Mouse (Mus musculus): ENCODE results near the gene Bcat1.
"Not testable (repeated sequence)": the region's sequence is repeated elsewhere in the genome, so short reads cannot be mapped to it uniquely, and the experiment has no call there.

The Bcat1 gene

DNA sequence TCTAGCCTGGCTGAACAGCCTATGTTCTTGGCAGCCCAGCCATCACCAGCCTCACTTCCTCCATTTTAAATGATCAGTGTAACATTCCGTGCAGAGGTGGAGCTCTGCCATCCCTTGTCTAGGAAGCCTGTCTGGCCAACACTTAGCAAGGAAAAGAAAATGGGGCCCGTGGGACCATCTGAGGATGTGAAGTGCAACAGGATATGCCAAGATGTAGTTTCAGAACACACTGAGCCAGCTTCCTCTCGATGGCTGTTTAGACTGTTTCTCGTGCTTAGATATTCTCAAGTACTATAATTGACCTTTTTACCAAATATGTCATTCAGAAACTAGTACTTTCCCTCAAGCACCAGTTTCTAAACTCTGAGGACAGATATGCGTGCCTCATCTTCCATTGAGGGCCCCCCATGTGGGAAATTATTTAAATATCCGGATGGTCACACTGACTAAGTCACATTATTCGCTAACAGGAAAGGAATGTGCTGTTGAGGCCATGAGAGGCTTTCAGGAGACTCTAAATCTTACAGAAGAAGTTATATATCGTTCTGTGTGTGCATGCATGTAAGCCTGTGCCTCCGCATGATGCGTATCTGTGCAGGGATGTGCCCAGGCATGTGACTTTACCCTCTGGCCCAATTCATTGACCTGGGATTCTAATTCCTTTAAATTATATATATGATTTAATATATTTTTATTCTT, 28.4 kb upstream of the Bcat1 start:
- H3K4me1 ChIP-seq (replicated peaks; ENCODE audit: low read depth, low read length) = peaks cover 46% of the 10 kb centered on the region
- H3K4me3 ChIP-seq (replicated peaks; ENCODE audit: low read length) = no peak overlapping the region
- no peaks in the 10 kb centered on the region for H3K36me3 ChIP-seq (ENCODE audit: insufficient read depth, low read length)
- no peaks in the 10 kb centered on the region for H3K9me3 ChIP-seq (ENCODE audit: low read length)
- H3K27me3 ChIP-seq (ENCODE audit: insufficient read depth, low read length) = no peaks in the 10 kb centered on the region
- TF ChIP-seq NANOG (IDR thresholded peaks at IDR 0.05; ENCODE audit: borderline replicate concordance, low read length) = no peak
- no peak for TF ChIP-seq CTCF (conservative IDR thresholded peaks at IDR 0.05; ENCODE audit: low read length)
- no peak for TF ChIP-seq POU5F1 (IDR thresholded peaks at IDR 0.05; ENCODE audit: borderline replicate concordance, low read length)

DNA sequence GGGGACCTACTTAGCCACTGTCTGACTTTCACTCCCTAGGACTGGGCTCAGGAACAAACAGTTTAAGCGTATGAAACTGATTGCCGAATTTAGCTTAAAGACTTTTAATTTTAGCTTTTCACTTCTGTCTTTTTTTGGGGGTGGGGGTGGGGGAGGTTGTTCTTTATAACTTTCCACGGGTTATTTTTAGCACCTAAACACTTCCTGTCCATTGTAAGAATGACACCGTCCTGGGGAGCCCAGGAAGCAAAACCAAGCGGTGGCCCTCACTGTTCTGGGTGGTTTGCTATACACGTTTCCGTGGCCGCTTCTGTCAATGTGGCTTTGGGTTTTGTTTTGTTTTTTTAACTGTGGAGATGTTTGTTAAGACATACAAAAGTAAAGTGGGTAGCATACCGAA, 24.9 kb upstream of the Bcat1 start:
- peak overlapping the region; percentile 37 for H3K4me3 ChIP-seq (replicated peaks; ENCODE audit: low read length)
- no peaks in the 10 kb centered on the region for H3K27me3 ChIP-seq (ENCODE audit: insufficient read depth, low read length)
- peaks cover 5% of the 10 kb centered on the region for H3K9me3 ChIP-seq (ENCODE audit: low read length)
- H3K36me3 ChIP-seq (ENCODE audit: insufficient read depth, low read length) = no peaks in the 10 kb centered on the region
- H3K4me1 ChIP-seq (replicated peaks; ENCODE audit: low read depth, low read length) = peaks cover 34% of the 10 kb centered on the region
- TF ChIP-seq NANOG (IDR thresholded peaks at IDR 0.05; ENCODE audit: borderline replicate concordance, low read length) = no peak
- no peak for TF ChIP-seq POU5F1 (IDR thresholded peaks at IDR 0.05; ENCODE audit: borderline replicate concordance, low read length)
- TF ChIP-seq CTCF (conservative IDR thresholded peaks at IDR 0.05; ENCODE audit: low read length) = no peak

DNA sequence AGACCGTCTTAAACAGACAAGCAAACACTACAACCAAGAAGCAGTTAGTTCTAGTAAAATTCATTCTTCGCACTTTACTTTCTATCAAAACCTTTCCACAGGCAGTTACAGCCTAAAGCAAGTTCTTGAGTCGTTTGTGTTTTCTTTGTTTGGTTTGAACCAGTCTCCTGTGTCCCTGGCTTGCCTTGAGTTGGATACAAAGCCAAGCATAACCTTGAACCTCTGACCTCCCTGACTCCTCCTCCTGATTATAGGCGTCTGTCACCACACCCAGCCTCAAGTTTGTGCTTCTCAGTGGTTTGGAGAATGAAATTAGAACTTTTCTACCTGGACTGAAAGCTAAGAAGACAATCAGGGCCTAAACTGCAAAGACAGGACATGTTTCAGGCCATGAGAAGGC, 18.4 kb upstream of the Bcat1 start:
- peaks cover 50% of the 10 kb centered on the region for H3K4me1 ChIP-seq (replicated peaks; ENCODE audit: low read depth, low read length)
- H3K9me3 ChIP-seq (ENCODE audit: low read length) = peaks cover 5% of the 10 kb centered on the region
- no peaks in the 10 kb centered on the region for H3K36me3 ChIP-seq (ENCODE audit: insufficient read depth, low read length)
- H3K27me3 ChIP-seq (ENCODE audit: insufficient read depth, low read length) = no peaks in the 10 kb centered on the region
- TF ChIP-seq POU5F1 (IDR thresholded peaks at IDR 0.05; ENCODE audit: borderline replicate concordance, low read length) (no peak), NANOG (IDR thresholded peaks at IDR 0.05; ENCODE audit: borderline replicate concordance, low read length) (no peak), CTCF (conservative IDR thresholded peaks at IDR 0.05; ENCODE audit: low read length) (no peak)
- 0 out of 2 replicates have a peak overlapping the region, but pooled peaks have one; percentile 2 for H3K4me3 ChIP-seq (replicated peaks; ENCODE audit: low read length)

DNA sequence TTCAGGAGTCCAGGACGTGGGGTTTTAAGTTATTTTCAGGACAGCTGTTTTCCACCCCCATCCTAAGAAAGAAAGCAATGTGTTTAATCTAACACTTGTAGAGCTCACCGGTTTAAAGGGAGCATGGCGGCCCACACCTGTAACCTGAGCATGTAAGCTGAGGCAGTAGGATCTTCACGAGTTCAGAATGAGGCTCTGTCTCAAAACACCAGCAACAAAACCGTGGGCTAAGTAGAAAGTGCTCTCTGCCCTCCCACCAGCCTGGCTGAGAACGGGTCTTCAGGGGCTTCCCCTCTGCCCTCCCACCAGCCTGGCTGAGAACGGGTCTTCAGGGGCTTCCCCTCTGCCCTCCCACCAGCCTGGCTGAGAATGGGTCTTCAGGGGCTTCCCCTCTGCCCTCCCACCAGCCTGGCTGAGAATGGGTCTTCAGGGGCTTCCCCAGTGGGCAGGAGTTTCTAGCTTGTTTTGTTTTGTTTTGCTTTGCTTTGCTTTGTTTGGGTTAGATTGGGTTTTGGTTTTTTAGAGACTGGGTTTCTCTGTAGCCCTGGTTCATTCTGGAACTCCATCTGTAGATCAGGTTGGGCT, 17.1 kb upstream of the Bcat1 start:
- H3K27me3 ChIP-seq (ENCODE audit: insufficient read depth, low read length); H3K36me3 ChIP-seq (ENCODE audit: insufficient read depth, low read length); H3K4me3 ChIP-seq (replicated peaks; ENCODE audit: low read length); H3K9me3 ChIP-seq (ENCODE audit: low read length): not testable (repeated sequence)
- peaks cover 57% of the 10 kb centered on the region for H3K4me1 ChIP-seq (replicated peaks; ENCODE audit: low read depth, low read length)

DNA sequence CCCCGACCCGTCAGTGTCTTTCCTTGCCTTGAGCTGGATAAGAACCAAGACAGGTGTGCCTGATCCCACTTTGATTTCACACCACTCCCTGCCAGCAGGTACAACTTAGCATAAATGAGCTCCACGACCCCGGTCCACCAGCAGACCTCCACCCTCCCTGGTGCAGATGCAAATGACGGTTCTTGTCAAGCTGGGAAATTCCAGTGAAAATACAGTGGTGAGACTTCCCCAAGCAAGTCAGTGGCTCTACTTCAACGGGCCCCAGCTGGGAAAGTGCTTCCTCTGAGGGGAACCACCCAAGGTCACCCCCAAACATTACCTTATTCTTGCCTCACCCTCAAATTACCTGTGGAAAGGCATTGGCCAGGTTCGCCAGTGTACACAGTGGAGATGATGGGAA, 16.0 kb upstream of the Bcat1 start:
- Histone ChIP-seq H3K4me3 (replicated peaks; ENCODE audit: low read length) (0 out of 2 replicates have a peak overlapping the region, but pooled peaks have one; percentile 5), H3K4me1 (replicated peaks; ENCODE audit: low read depth, low read length) (peaks cover 57% of the 10 kb centered on the region), H3K36me3 (ENCODE audit: insufficient read depth, low read length) (no peaks in the 10 kb centered on the region), H3K9me3 (ENCODE audit: low read length) (no peaks in the 10 kb centered on the region), H3K27me3 (ENCODE audit: insufficient read depth, low read length) (no peaks in the 10 kb centered on the region)
- TF ChIP-seq POU5F1 (IDR thresholded peaks at IDR 0.05; ENCODE audit: borderline replicate concordance, low read length) = no peak
- no peak for TF ChIP-seq CTCF (conservative IDR thresholded peaks at IDR 0.05; ENCODE audit: low read length)
- TF ChIP-seq NANOG (IDR thresholded peaks at IDR 0.05; ENCODE audit: borderline replicate concordance, low read length) = no peak

DNA sequence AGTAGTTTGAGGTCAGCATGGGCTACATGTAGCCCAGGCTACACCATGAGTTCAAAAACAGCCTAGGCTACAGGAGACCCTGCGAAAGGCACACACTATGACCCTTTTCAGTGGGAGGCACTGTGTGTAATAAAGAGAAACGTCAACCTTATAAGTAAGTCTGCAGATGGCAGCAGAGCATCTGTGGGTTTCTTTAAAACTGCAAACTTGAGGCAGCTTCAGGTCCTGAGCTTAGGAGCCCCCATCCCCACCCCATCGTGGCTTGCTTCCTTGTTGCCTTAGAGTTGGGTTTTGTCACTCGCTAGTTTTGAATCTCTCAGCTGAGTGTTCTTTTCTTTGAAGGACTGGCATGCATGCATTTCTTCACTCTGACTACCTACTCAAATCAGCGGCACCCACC, 14.9 kb upstream of the Bcat1 start:
- TF ChIP-seq NANOG (IDR thresholded peaks at IDR 0.05; ENCODE audit: borderline replicate concordance, low read length) (no peak), POU5F1 (IDR thresholded peaks at IDR 0.05; ENCODE audit: borderline replicate concordance, low read length) (no peak), CTCF (conservative IDR thresholded peaks at IDR 0.05; ENCODE audit: low read length) (no peak)
- H3K4me3 ChIP-seq (replicated peaks; ENCODE audit: low read length) = no peak overlapping the region
- peaks cover 57% of the 10 kb centered on the region for H3K4me1 ChIP-seq (replicated peaks; ENCODE audit: low read depth, low read length)
- H3K27me3 ChIP-seq (ENCODE audit: insufficient read depth, low read length) = no peaks in the 10 kb centered on the region
- H3K36me3 ChIP-seq (ENCODE audit: insufficient read depth, low read length) = no peaks in the 10 kb centered on the region
- H3K9me3 ChIP-seq (ENCODE audit: low read length) = no peaks in the 10 kb centered on the region

DNA sequence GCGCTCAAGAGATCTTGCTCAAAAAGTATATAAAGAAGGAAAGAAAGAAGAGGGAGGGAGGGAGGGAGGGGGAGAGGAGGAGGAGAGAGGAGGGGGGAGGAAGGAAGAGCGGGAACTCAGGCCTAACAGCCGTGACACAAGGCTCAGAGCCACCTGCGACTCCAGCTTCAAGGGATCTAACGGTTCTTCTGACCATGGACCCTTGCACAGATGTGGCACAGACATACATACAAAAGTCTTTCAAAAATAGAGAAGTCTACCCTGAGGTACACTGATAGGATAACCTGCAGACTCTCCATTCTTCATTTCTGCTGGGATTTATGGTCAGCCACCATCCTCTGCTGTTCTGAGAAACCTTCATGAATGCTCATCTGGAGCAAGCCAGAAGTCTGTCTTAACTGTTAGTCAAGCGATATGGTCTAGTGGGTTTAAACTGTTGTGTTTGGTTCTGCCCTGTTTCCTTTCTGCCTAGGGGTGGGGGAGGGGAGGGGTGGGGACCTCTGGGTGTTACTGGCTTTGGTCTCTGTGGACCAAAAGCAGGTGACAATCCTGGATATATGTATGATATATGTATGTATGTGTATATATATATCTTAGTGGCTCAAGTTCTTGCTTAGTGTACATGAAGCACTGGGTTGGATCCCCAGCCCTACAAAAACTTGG, 14.3 kb upstream of the Bcat1 start:
- H3K4me1 ChIP-seq (replicated peaks; ENCODE audit: low read depth, low read length) = peaks cover 59% of the 10 kb centered on the region
- H3K27me3 ChIP-seq (ENCODE audit: insufficient read depth, low read length) = no peaks in the 10 kb centered on the region
- TF ChIP-seq POU5F1 (IDR thresholded peaks at IDR 0.05; ENCODE audit: borderline replicate concordance, low read length) = no peak
- TF ChIP-seq NANOG (IDR thresholded peaks at IDR 0.05; ENCODE audit: borderline replicate concordance, low read length) = no peak
- no peaks in the 10 kb centered on the region for H3K9me3 ChIP-seq (ENCODE audit: low read length)
- no peaks in the 10 kb centered on the region for H3K36me3 ChIP-seq (ENCODE audit: insufficient read depth, low read length)
- H3K4me3 ChIP-seq (replicated peaks; ENCODE audit: low read length) = no peak overlapping the region

DNA sequence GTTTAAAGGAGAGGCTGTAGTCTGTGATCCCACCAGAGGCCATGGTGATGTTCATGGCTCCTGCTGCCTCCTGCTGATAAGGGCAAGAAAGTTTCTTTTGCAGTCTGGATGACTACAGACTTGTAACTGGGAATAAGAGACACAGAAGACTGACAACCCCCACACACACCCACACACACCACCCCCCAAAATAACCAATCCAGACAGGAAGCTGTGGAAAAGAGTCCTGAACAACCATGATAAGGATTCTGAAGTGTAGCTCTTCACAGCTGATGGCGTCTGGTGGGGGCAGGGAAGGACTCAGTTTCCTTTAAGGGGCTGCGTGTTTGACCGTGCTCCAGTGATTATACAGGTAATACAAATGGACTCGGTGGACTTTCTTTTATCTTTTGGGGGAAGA, 13.4 kb upstream of the Bcat1 start:
- H3K9me3 ChIP-seq (ENCODE audit: low read length) = no peaks in the 10 kb centered on the region
- peaks cover 62% of the 10 kb centered on the region for H3K4me1 ChIP-seq (replicated peaks; ENCODE audit: low read depth, low read length)
- TF ChIP-seq POU5F1 (IDR thresholded peaks at IDR 0.05; ENCODE audit: borderline replicate concordance, low read length) (no peak), CTCF (conservative IDR thresholded peaks at IDR 0.05; ENCODE audit: low read length) (no peak), NANOG (IDR thresholded peaks at IDR 0.05; ENCODE audit: borderline replicate concordance, low read length) (no peak)
- H3K36me3 ChIP-seq (ENCODE audit: insufficient read depth, low read length) = no peaks in the 10 kb centered on the region
- no peaks in the 10 kb centered on the region for H3K27me3 ChIP-seq (ENCODE audit: insufficient read depth, low read length)
- no peak overlapping the region for H3K4me3 ChIP-seq (replicated peaks; ENCODE audit: low read length)
